Mouse (Mus musculus) bone marrow, adult 2 months (tissue): ENCODE measurements around the gene Macrod2.

ENCODE experiments used
- CTCF ChIP-seq: fragments of 200-500 bp; IDR thresholded peaks from 2 replicates; pipeline ENCODE4 v1.5.1; 2011; ENCODE audit warnings: low read length, control low read depth; ENCODE audit not compliant: control insufficient read depth, insufficient read depth
- POLR2A ChIP-seq: fragments of 200-500 bp; IDR thresholded peaks from 2 replicates; pipeline ENCODE4 v1.6.1; 2011; ENCODE audit warnings: low read depth, mild to moderate bottlenecking, control low read depth, low read length, borderline replicate concordance; ENCODE audit not compliant: control insufficient read depth

GRCm38 (mm10) chr2:140676728-140677127, 281.6 kb downstream of the Macrod2 start:
- no peak for TF ChIP-seq CTCF
- no peak for TF ChIP-seq POLR2A
